Mouse (Mus musculus) liver, embryonic 15.5 days (tissue): Measurements from ENCODE around the gene Cstf2. TPM values are rescaled to one million over a fixed set of nuclear protein-coding genes. Genes with fewer than 3 reads are reported as not detected.

Experiments used
- ATAC-seq: fragments of 200-750 bp; cut with Nextera tagmentation; 2 replicates; pipeline ENCODE4 v1.8.0; 2017; ENCODE audit warnings: moderate number of reproducible peaks, mild to moderate bottlenecking, moderate library complexity; ENCODE audit not compliant: insufficient read depth
- H3K27ac ChIP-seq: fragments of 300-500 bp; sonication (generic); replicated peaks from 2 replicates; pipeline ENCODE4 v1.5.1; 2015; ENCODE audit warnings: mild to moderate bottlenecking, inconsistent platforms
- H3K27me3 ChIP-seq: fragments of 300-500 bp; sonication (generic); 2 replicates; pipeline ENCODE4 v1.6.1; 2015; ENCODE audit warnings: mild to moderate bottlenecking, inconsistent platforms
- H3K36me3 ChIP-seq: fragments of 300-500 bp; sonication (generic); replicated peaks from 2 replicates; pipeline ENCODE4 v1.6.1; 2015; ENCODE audit warnings: moderate library complexity, mild to moderate bottlenecking, inconsistent platforms
- H3K4me1 ChIP-seq: fragments of 300-500 bp; sonication (generic); replicated peaks from 2 replicates; pipeline ENCODE4 v1.6.1; 2015; ENCODE audit warnings: inconsistent platforms
- H3K4me2 ChIP-seq: fragments of 300-500 bp; sonication (generic); 2 replicates; pipeline ENCODE4 v1.6.1; 2015; ENCODE audit warnings: moderate library complexity, mild to moderate bottlenecking, inconsistent platforms
- H3K4me3 ChIP-seq: fragments of 300-500 bp; sonication (generic); replicated peaks from 2 replicates; pipeline ENCODE4 v1.5.1; 2015; ENCODE audit warnings: mild to moderate bottlenecking, inconsistent platforms
- H3K9ac ChIP-seq: fragments of 300-500 bp; sonication (generic); 2 replicates; pipeline ENCODE4 v1.6.1; 2015; ENCODE audit warnings: moderate library complexity, mild to moderate bottlenecking, inconsistent platforms
- H3K9me3 ChIP-seq: fragments of 300-500 bp; sonication (generic); replicated peaks from 2 replicates; pipeline ENCODE4 v1.6.1; 2016; ENCODE audit warnings: inconsistent platforms
- WGBS: fragments of 180-500 bp; shearing (Covaris S2); methylation state at CpG from one replicate; pipeline ENCODE4 v1.1.7; 2015; ENCODE audit warnings: mixed read lengths; ENCODE audit not compliant: insufficient replicate concordance; 5-methylcytosine and 5-hydroxymethylcytosine counted together
- polyA plus RNA-seq: library from polyadenylated mRNA; unstranded; fragments of >200 nt; fragmentation: Nextera tagmentation; extraction: Ambion mirVana; gene quantifications from 2 replicates; pipeline ENCODE4 v1.2.1, GENCODE M21; 2015

Cstf2 gene
- 18.8 and 19.8 TPM in 2 replicates for polyA plus RNA-seq

GRCm38 (mm10) chrX:134058987-134059712 is at the start of gene Cstf2:
Gene Cstf2, plus strand, starts transcription at chrX:134059187.
- peak within 1 kb of the TSS; percentile 70 for H3K4me2 ChIP-seq
- peaks cover 21% of the 10 kb centered on the region for H3K36me3 ChIP-seq
- no peaks in the 10 kb centered on the region for H3K9me3 ChIP-seq
- no peaks in the 10 kb centered on the region; the same call in 1 of the 2 replicates for H3K4me1 ChIP-seq
- H3K27me3 ChIP-seq: no peaks in the 10 kb centered on the region
- WGBS: 16% methylated on average over 72 of the region's 77 CpGs
- peak; percentile 98 for ATAC-seq
- H3K27ac ChIP-seq: peak within 1 kb of the TSS; percentile 84
- H3K4me3 ChIP-seq: peak within 1 kb of the TSS; percentile 70
- H3K9ac ChIP-seq: peak within 1 kb of the TSS; percentile 68

- 13% methylated on average over 9 of the region's 9 CpGs for WGBS
- no peak overlapping the region for H3K9ac ChIP-seq
- no peak overlapping the region for H3K4me2 ChIP-seq
- H3K36me3 ChIP-seq: no peaks in the 10 kb centered on the region
- H3K27ac ChIP-seq: no peak overlapping the region
- H3K4me3 ChIP-seq: no peak overlapping the region
- H3K9me3 ChIP-seq: no peaks in the 10 kb centered on the region
- H3K27me3 ChIP-seq: no peaks in the 10 kb centered on the region
- H3K4me1 ChIP-seq: no peaks in the 10 kb centered on the region
- ATAC-seq: no peak
Observed at GRCm38 (mm10) chrX:134019005-134019404, 40.0 kb upstream of the Cstf2 start.

- no peak overlapping the region for H3K27ac ChIP-seq
- H3K9ac ChIP-seq: no peak overlapping the region
- ATAC-seq: no peak
- H3K27me3 ChIP-seq: no peaks in the 10 kb centered on the region
- H3K36me3 ChIP-seq: no peaks in the 10 kb centered on the region
- no peak overlapping the region for H3K4me3 ChIP-seq
- H3K4me2 ChIP-seq: no peak overlapping the region
- no peaks in the 10 kb centered on the region for H3K4me1 ChIP-seq
- 31% methylated on average over 5 of the region's 5 CpGs for whole genome bisulfite sequencing
- H3K9me3 ChIP-seq: no peaks in the 10 kb centered on the region
Observed at GRCm38 (mm10) chrX:134020664-134021063, 38.3 kb upstream of the Cstf2 start.

GRCm38 (mm10) chrX:134048994-134049393 is 10.0 kb upstream of the Cstf2 start:
- H3K9ac ChIP-seq: no peak overlapping the region
- ATAC-seq: no peak
- H3K36me3 ChIP-seq: no peaks in the 10 kb centered on the region
- WGBS: 51% methylated on average over 1 of the region's 1 CpGs
- H3K4me1 ChIP-seq: no peaks in the 10 kb centered on the region
- H3K4me3 ChIP-seq: no peak overlapping the region
- H3K27me3 ChIP-seq: no peaks in the 10 kb centered on the region
- H3K9me3 ChIP-seq: no peaks in the 10 kb centered on the region
- H3K27ac ChIP-seq: no peak overlapping the region
- H3K4me2 ChIP-seq: no peak overlapping the region

- no peak for ATAC-seq
- Histone ChIP-seq H3K9ac (no peak overlapping the region), H3K4me1 (no peaks in the 10 kb centered on the region; the same call in 1 of the 2 replicates), H3K27ac (no peak overlapping the region), H3K4me2 (no peak overlapping the region), H3K4me3 (no peak overlapping the region), H3K9me3 (no peaks in the 10 kb centered on the region), H3K36me3 (peaks cover 9% of the 10 kb centered on the region), H3K27me3 (no peaks in the 10 kb centered on the region)
- 44% methylated on average over 2 of the region's 2 CpGs for WGBS
Observed at GRCm38 (mm10) chrX:134056897-134057296, 2.1 kb upstream of the Cstf2 start.

- H3K27me3 ChIP-seq: no peaks in the 10 kb centered on the region
- 63% methylated on average over 14 of the region's 14 CpGs for WGBS
Observed at GRCm38 (mm10) chrX:134058040-134058875, 729 bp upstream of the Cstf2 start.

GRCm38 (mm10) chrX:134059764-134060163 is 777 bp downstream of the Cstf2 start:
- Histone ChIP-seq H3K27ac (peak overlapping the region; percentile 84), H3K9me3 (no peaks in the 10 kb centered on the region), H3K4me3 (peak overlapping the region; percentile 70), H3K36me3 (peaks cover 21% of the 10 kb centered on the region), H3K4me1 (no peaks in the 10 kb centered on the region; the same call in 1 of the 2 replicates), H3K4me2 (peak overlapping the region; percentile 70), H3K27me3 (no peaks in the 10 kb centered on the region), H3K9ac (peak overlapping the region; percentile 68)
- ATAC-seq: no peak
- WGBS: 16% methylated on average over 10 of the region's 10 CpGs

More at GRCm38 (mm10) chrX:134058040-134058875, 729 bp upstream of the Cstf2 start:
- H3K4me3 ChIP-seq: peak overlapping the region; percentile 70; the same call in 1 of the 2 replicates
- H3K9me3 ChIP-seq: no peaks in the 10 kb centered on the region
- H3K4me2 ChIP-seq: peak overlapping the region; percentile 70
- H3K27ac ChIP-seq: no peak overlapping the region
- no peak; the same call in 1 of the 2 replicates for ATAC-seq
- H3K4me1 ChIP-seq: no peaks in the 10 kb centered on the region; the same call in 1 of the 2 replicates
- peaks cover 21% of the 10 kb centered on the region for H3K36me3 ChIP-seq
- no peak overlapping the region for H3K9ac ChIP-seq

GRCm38 (mm10) chrX:134085453-134085852 is 26.5 kb downstream of the Cstf2 start:
- H3K4me2 ChIP-seq: no peak overlapping the region
- WGBS: 80% methylated on average over 1 of the region's 1 CpGs
- no peak for ATAC-seq
- no peaks in the 10 kb centered on the region for H3K9me3 ChIP-seq
- H3K36me3 ChIP-seq: peaks cover 12% of the 10 kb centered on the region; the same call in 1 of the 2 replicates
- H3K9ac ChIP-seq: no peak overlapping the region
- H3K4me1 ChIP-seq: no peaks in the 10 kb centered on the region
- no peak overlapping the region for H3K4me3 ChIP-seq
- H3K27ac ChIP-seq: no peak overlapping the region
- H3K27me3 ChIP-seq: no peaks in the 10 kb centered on the region

- ATAC-seq: no peak
- Histone ChIP-seq H3K4me2 (no peak overlapping the region), H3K9ac (no peak overlapping the region), H3K27ac (no peak overlapping the region), H3K9me3 (no peaks in the 10 kb centered on the region), H3K36me3 (no peaks in the 10 kb centered on the region), H3K4me1 (no peaks in the 10 kb centered on the region), H3K27me3 (no peaks in the 10 kb centered on the region), H3K4me3 (no peak overlapping the region)
- 46% methylated on average over 2 of the region's 2 CpGs for WGBS
Observed at GRCm38 (mm10) chrX:134102641-134103040, 43.7 kb downstream of the Cstf2 start.

- Histone ChIP-seq H3K27me3 (no peaks in the 10 kb centered on the region; the same call in 1 of the 2 replicates), H3K4me3 (no peak overlapping the region), H3K9me3 (no peaks in the 10 kb centered on the region), H3K4me1 (no peaks in the 10 kb centered on the region), H3K9ac (no peak overlapping the region), H3K36me3 (no peaks in the 10 kb centered on the region), H3K27ac (no peak overlapping the region), H3K4me2 (no peak overlapping the region)
- no peak for ATAC-seq
- 35% methylated on average over 3 of the region's 3 CpGs for WGBS
Observed at GRCm38 (mm10) chrX:134111767-134112166, 52.8 kb downstream of the Cstf2 start.

GRCm38 (mm10) chrX:134116417-134116816 is 57.4 kb downstream of the Cstf2 start:
- Histone ChIP-seq H3K4me1 (no peaks in the 10 kb centered on the region), H3K9ac (no peak overlapping the region), H3K36me3 (no peaks in the 10 kb centered on the region), H3K4me3 (no peak overlapping the region), H3K4me2 (no peak overlapping the region), H3K27me3 (no peaks in the 10 kb centered on the region), H3K9me3 (no peaks in the 10 kb centered on the region), H3K27ac (no peak overlapping the region)
- no peak for ATAC-seq
- WGBS: 26% methylated on average over 3 of the region's 3 CpGs
